Mouse (Mus musculus) megakaryocyte, embryonic 14.5 days (primary cell): ENCODE measurements at regions not wholly inside any gene's neighbourhood (a gene's known extent, or its start where the extent isn't known, plus 50 kb on each side); places are given as distances from the start of the nearest gene placed in this dataset.

ENCODE experiments used
- FLI1 ChIP-seq: IDR thresholded peaks from 2 replicates; pipeline ENCODE4 v1.6.1; 2012; ENCODE audit warnings: low read length, inconsistent platforms, mixed read lengths
- GATA1 ChIP-seq: IDR thresholded peaks from 3 replicates; pipeline ENCODE4 v1.6.1; 2012; ENCODE audit warnings: mixed read lengths, low read length, inconsistent platforms, borderline replicate concordance

DNA sequence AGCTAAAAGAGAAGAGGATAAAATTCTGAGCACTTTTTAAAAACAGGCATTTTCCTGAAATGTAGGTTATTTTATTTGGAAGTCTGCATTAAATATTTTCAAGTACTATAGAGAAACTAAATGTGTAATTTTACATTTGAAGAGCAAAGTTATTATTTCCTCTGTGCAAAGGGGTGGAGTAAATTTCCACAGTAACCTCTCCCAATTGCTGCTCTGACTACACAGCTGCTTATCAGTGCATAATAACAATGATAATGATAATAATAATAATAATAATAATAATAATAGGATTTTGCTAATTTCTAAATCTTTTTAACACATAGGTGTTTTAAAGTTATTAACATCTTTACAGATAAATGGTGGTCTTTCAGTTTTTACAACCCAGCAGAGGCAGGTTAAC lies 258.5 kb downstream of the Gm10295 start:
- TF ChIP-seq GATA1 (no peak), FLI1 (no peak)
